Mouse (Mus musculus) CH12.LX (cell line): Measurements from ENCODE around the gene Phox2a. TPM values are rescaled to one million over a fixed set of nuclear protein-coding genes. Genes with fewer than 3 reads are reported as not detected.

Experiments used
- DNase-seq: peaks from one replicate; pipeline ENCODE4 v3.0.0-alpha.2; 2013; ENCODE audit errors: extremely low read depth
- H3K27ac ChIP-seq: 2 replicates; pipeline ENCODE4 v1.5.1; 2012; ENCODE audit warnings: low read depth, mild to moderate bottlenecking, control low read depth, moderate library complexity; ENCODE audit not compliant: insufficient read depth
- H3K27me3 ChIP-seq: replicated peaks from 2 replicates; pipeline ENCODE3; 2012; ENCODE audit warnings: inconsistent platforms
- H3K36me3 ChIP-seq, 2 experiments: replicated peaks in 1 of 2; 2 replicates each; pipeline versions ENCODE3 to v1.6.1; 2012; ENCODE audit warnings: inconsistent platforms in 1 of 2, low read length in 1 of 2, mild to moderate bottlenecking in 1 of 2, mixed read lengths in 1 of 2, moderate library complexity in 1 of 2; ENCODE audit not compliant: control insufficient read depth in 1 of 2, insufficient read depth in 1 of 2
- H3K4me1 ChIP-seq, 2 experiments: 2 replicates each; pipeline ENCODE4 v1.6.1; 2012; ENCODE audit warnings: inconsistent platforms in 1 of 2, moderate library complexity in 1 of 2; ENCODE audit not compliant: insufficient read depth in 2 of 2, control insufficient read depth in 1 of 2
- H3K4me2 ChIP-seq: 2 replicates; pipeline ENCODE4 v1.6.1; 2012; ENCODE audit warnings: low read depth, mild to moderate bottlenecking, control low read depth; ENCODE audit not compliant: poor library complexity, insufficient read depth, severe bottlenecking
- H3K4me3 ChIP-seq, 3 experiments: fragments of 150-350 bp in 1 of 3; sonication (generic) in 1 of 3; replicated peaks in 1 of 3; 2 replicates each; pipeline versions ENCODE3 to v1.5.1; 2011 to 2012; ENCODE audit warnings: low read depth in 2 of 3, low read length in 2 of 3, mild to moderate bottlenecking in 2 of 3, moderate library complexity in 2 of 3, control low read depth in 1 of 3, improper control_type of control experiment in 1 of 3, inconsistent platforms in 1 of 3, mixed read lengths in 1 of 3; ENCODE audit not compliant: poor library complexity in 1 of 3
- H3K79me2 ChIP-seq: replicated peaks from 2 replicates; pipeline ENCODE4 v1.6.1; 2012; ENCODE audit warnings: mild to moderate bottlenecking, moderate library complexity; ENCODE audit not compliant: control insufficient read depth, poor library complexity, insufficient read depth, severe bottlenecking; ENCODE audit errors: extremely low read depth
- H3K9ac ChIP-seq: 2 replicates; pipeline ENCODE4 v1.6.1; 2012; ENCODE audit warnings: low read depth, mild to moderate bottlenecking, control low read depth, moderate library complexity; ENCODE audit not compliant: insufficient read depth
- H3K9me3 ChIP-seq: replicated peaks from 2 replicates; pipeline ENCODE3; 2012; ENCODE audit warnings: low read length, inconsistent platforms, mixed read lengths
- BHLHE40 ChIP-seq: IDR thresholded peaks from 2 replicates; pipeline ENCODE4 v1.6.1; 2011; ENCODE audit warnings: mild to moderate bottlenecking, low read depth, low read length, improper control_type of control experiment
- CHD1 ChIP-seq: IDR thresholded peaks from 2 replicates; pipeline ENCODE4 v1.6.1; 2012; ENCODE audit warnings: low read depth, low read length, improper control_type of control experiment, inconsistent platforms
- CHD2 ChIP-seq: IDR thresholded peaks from 2 replicates; pipeline ENCODE4 v1.6.1; 2011; ENCODE audit warnings: low read length, improper control_type of control experiment
- CTCF ChIP-seq, 2 experiments: IDR thresholded peaks in 1 of 2; conservative IDR thresholded peaks in 1 of 2; 2 replicates each; pipeline ENCODE4 v1.5.1; 2011 to 2012; ENCODE audit warnings: low read depth in 2 of 2, low read length in 2 of 2, improper control_type of control experiment in 1 of 2, inconsistent platforms in 1 of 2, mild to moderate bottlenecking in 1 of 2, moderate library complexity in 1 of 2
- E2F4 ChIP-seq: IDR thresholded peaks from 2 replicates; pipeline ENCODE4 v1.6.1; 2011; ENCODE audit warnings: low read depth, low read length, improper control_type of control experiment; ENCODE audit not compliant: insufficient replicate concordance
- GABPA ChIP-seq: IDR thresholded peaks from 2 replicates; pipeline ENCODE4 v1.6.1; 2012; ENCODE audit warnings: low read depth, low read length, improper control_type of control experiment, inconsistent platforms; ENCODE audit not compliant: insufficient replicate concordance
- IRF4 ChIP-seq: IDR thresholded peaks from 2 replicates; pipeline ENCODE4 v1.6.1; 2014; ENCODE audit warnings: low read depth, mild to moderate bottlenecking, inconsistent platforms, low read length, improper control_type of control experiment
- JUN ChIP-seq: IDR thresholded peaks from 2 replicates; pipeline ENCODE4 v1.6.1; 2011; ENCODE audit warnings: low read depth, mild to moderate bottlenecking, low read length, improper control_type of control experiment, moderate library complexity; ENCODE audit not compliant: insufficient read depth
- JUND ChIP-seq: conservative IDR thresholded peaks from 2 replicates; pipeline ENCODE4 v1.6.1; 2011; ENCODE audit warnings: low read depth, low read length, improper control_type of control experiment
- MAFK ChIP-seq: IDR thresholded peaks from 2 replicates; pipeline ENCODE4 v1.6.1; 2011; ENCODE audit warnings: low read length, improper control_type of control experiment; ENCODE audit not compliant: insufficient replicate concordance
- MAZ ChIP-seq: IDR thresholded peaks from 2 replicates; pipeline ENCODE4 v1.6.1; 2012; ENCODE audit warnings: low read depth, mild to moderate bottlenecking, inconsistent platforms, low read length, improper control_type of control experiment, moderate library complexity
- MEF2A ChIP-seq: IDR thresholded peaks from 2 replicates; pipeline ENCODE4 v1.6.1; 2014; ENCODE audit warnings: low read depth, mild to moderate bottlenecking, inconsistent platforms, low read length, improper control_type of control experiment, borderline replicate concordance
- MXI1 ChIP-seq: IDR thresholded peaks from 2 replicates; pipeline ENCODE4 v1.6.1; 2011; ENCODE audit warnings: mild to moderate bottlenecking, low read depth, low read length, improper control_type of control experiment
- MYC ChIP-seq: IDR thresholded peaks from 2 replicates; pipeline ENCODE4 v1.6.1; 2011; ENCODE audit warnings: low read depth, mild to moderate bottlenecking, improper control_type of control experiment, low read length
- NRF1 ChIP-seq: IDR thresholded peaks from 2 replicates; pipeline ENCODE4 v1.6.1; 2014; ENCODE audit warnings: low read depth, mild to moderate bottlenecking, inconsistent platforms, low read length, improper control_type of control experiment, moderate library complexity
- POLR2A ChIP-seq: IDR thresholded peaks from 2 replicates; pipeline ENCODE4 v1.6.1; 2011; ENCODE audit warnings: low read depth, mild to moderate bottlenecking, improper control_type of control experiment, low read length
- RCOR1 ChIP-seq: conservative IDR thresholded peaks from 2 replicates; pipeline ENCODE4 v1.6.1; 2012; ENCODE audit warnings: low read depth, mild to moderate bottlenecking, inconsistent platforms, low read length, improper control_type of control experiment
- SIN3A ChIP-seq: IDR thresholded peaks from 2 replicates; pipeline ENCODE4 v1.6.1; 2012; ENCODE audit warnings: low read length, improper control_type of control experiment, inconsistent platforms
- TCF12 ChIP-seq: IDR thresholded peaks from 2 replicates; pipeline ENCODE4 v1.6.1; 2014; ENCODE audit warnings: low read depth, mild to moderate bottlenecking, inconsistent platforms, low read length, improper control_type of control experiment
- UBTF ChIP-seq: IDR thresholded peaks from 2 replicates; pipeline ENCODE4 v1.6.1; 2012; ENCODE audit warnings: low read depth, mild to moderate bottlenecking, inconsistent platforms, low read length, improper control_type of control experiment, moderate library complexity
- USF1 ChIP-seq: IDR thresholded peaks from 2 replicates; pipeline ENCODE4 v1.6.1; 2014; ENCODE audit warnings: low read depth, mild to moderate bottlenecking, inconsistent platforms, low read length, improper control_type of control experiment
- ZC3H11A ChIP-seq: IDR thresholded peaks from 2 replicates; pipeline ENCODE4 v1.6.1; 2012; ENCODE audit warnings: low read depth, mild to moderate bottlenecking, inconsistent platforms, low read length, improper control_type of control experiment
- ZNF384 ChIP-seq: IDR thresholded peaks from 2 replicates; pipeline ENCODE4 v1.6.1; 2012; ENCODE audit warnings: low read depth, low read length, improper control_type of control experiment, inconsistent platforms
- dilution Hi-C: fragments of 300-500 bp; cut with MboI; formaldehyde crosslinking; loops from 2 replicates; pipeline ENCODE4 v1.14.3; 2020; ENCODE audit warnings: low sequenced_read_pairs; ENCODE audit not compliant: extremely low pct_unique_long_range_greater_than_20kb, extremely low pct_ligation_motif_present
- in situ Hi-C: fragments of 300-500 bp; cut with MboI; formaldehyde crosslinking; loops from 3 replicates; pipeline ENCODE4 v1.14.3; 2019; ENCODE audit warnings: low sequenced_read_pairs, low pct_ligation_motif_present, low pct_unique_long_range_greater_than_20kb, mixed read lengths
- polyA plus RNA-seq: library from polyadenylated mRNA; unstranded; fragments of >175 nt; gene quantifications from 2 replicates; pipeline ENCODE4 v1.2.1, GENCODE M21; 2012; ENCODE audit warnings: low read depth; ENCODE audit not compliant: insufficient read length
- total RNA-seq, 2 experiments: library from RNA; depleted of rRNA; stranded (reverse); fragments of 300-350 nt in 1 of 2; fragments of >200 nt in 1 of 2; gene quantifications; 2 replicates each; pipeline ENCODE4 v1.2.3; 2012 to 2014

Phox2a gene
- total and polyA plus RNA-seq, 3 experiments, result not detected

- dilution Hi-C loops, result no loop called here
- in situ Hi-C loops, result no loop called here
- no peak for DNase-seq
- TF ChIP-seq MAZ (no peak), BHLHE40 (no peak), JUND (no peak), CHD2 (no peak), ZNF384 (no peak), NRF1 (no peak), MYC (no peak), CHD1 (no peak), UBTF (no peak), POLR2A (no peak), MEF2A (no peak), SIN3A (no peak), ZC3H11A (no peak), USF1 (no peak), GABPA (no peak)
- Histone ChIP-seq H3K4me2 (no peak overlapping the region), H3K4me1 (no peaks in the 10 kb centered on the region), H3K9me3 (no peaks in the 10 kb centered on the region), H3K27me3 (no peaks in the 10 kb centered on the region), H3K9ac (no peak overlapping the region), H3K27ac (no peak overlapping the region), H3K4me3 (no peak overlapping the region), H3K36me3 (peaks cover 24 to 89% of the 10 kb centered on the region in 2 experiments), H3K79me2 (no peaks in the 10 kb centered on the region)
Observed at GRCm38 (mm10) chr7:101772687-101773086, 45.4 kb upstream of the Phox2a start.

GRCm38 (mm10) chr7:101777053-101777452, 41.1 kb upstream of the Phox2a start:
- in situ Hi-C loops (no loop called here), dilution Hi-C loops (no loop called here)
- no peaks in the 10 kb centered on the region for H3K4me1 ChIP-seq
- H3K36me3 ChIP-seq, result peaks cover 36 to 93% of the 10 kb centered on the region in 2 experiments
- no peaks in the 10 kb centered on the region for H3K27me3 ChIP-seq
- H3K9me3 ChIP-seq, result no peaks in the 10 kb centered on the region
- no peaks in the 10 kb centered on the region for H3K79me2 ChIP-seq
- no peak overlapping the region for H3K4me3 ChIP-seq
- DNase-seq, result no peak
- H3K9ac ChIP-seq, result no peak overlapping the region
- no peak overlapping the region for H3K27ac ChIP-seq
- TF ChIP-seq MAFK (no peak), IRF4 (no peak), CTCF (conservative IDR thresholded peaks at IDR 0.05 in 1 of 2, IDR thresholded peaks at IDR 0.05 in 1 of 2; ENCODE audit: low read depth in 2 of 2, low read length in 2 of 2) (no peak), TCF12 (no peak), E2F4 (no peak), RCOR1 (no peak), MXI1 (no peak), JUN (no peak), ZNF384 (no peak)
- TF ChIP-seq, all 38 proteins: peak for 0
- no peak overlapping the region for H3K4me2 ChIP-seq
